Mouse (Mus musculus) lung, embryonic 14.5 days (tissue): Measurements from ENCODE around the gene Adpgk. TPM values are rescaled to one million over a fixed set of nuclear protein-coding genes. Genes with fewer than 3 reads are reported as not detected.

ENCODE experiments used
- ATAC-seq: fragments of 200-750 bp; cut with Nextera tagmentation; 2 replicates; pipeline ENCODE4 v1.8.0; 2017; ENCODE audit warnings: mild to moderate bottlenecking, moderate TSS enrichment, moderate library complexity; ENCODE audit not compliant: insufficient read depth
- DNase-seq: peaks from one replicate; pipeline ENCODE4 v3.0.0-alpha.2; 2015
- H3K27ac ChIP-seq: fragments of 300-500 bp; sonication (generic); 2 replicates; pipeline ENCODE4 v1.5.1; 2014; ENCODE audit warnings: low read depth, mild to moderate bottlenecking, moderate library complexity
- H3K27me3 ChIP-seq: fragments of 300-500 bp; sonication (generic); 2 replicates; pipeline ENCODE4 v1.6.1; 2014; ENCODE audit warnings: low read length, control low read depth; ENCODE audit not compliant: insufficient read depth
- H3K36me3 ChIP-seq: fragments of 300-500 bp; sonication (generic); 2 replicates; pipeline ENCODE4 v1.6.1; 2014; ENCODE audit warnings: control low read depth; ENCODE audit not compliant: insufficient read depth
- H3K4me1 ChIP-seq: fragments of 300-500 bp; sonication (generic); 2 replicates; pipeline ENCODE4 v1.6.1; 2014; ENCODE audit warnings: antibody characterized with exemption, control low read depth; ENCODE audit not compliant: insufficient read depth
- H3K4me2 ChIP-seq: fragments of 300-500 bp; sonication (generic); 2 replicates; pipeline ENCODE4 v1.6.1; 2014; ENCODE audit warnings: mild to moderate bottlenecking
- H3K4me3 ChIP-seq: fragments of 300-500 bp; sonication (generic); 2 replicates; pipeline ENCODE4 v1.5.1; 2014; ENCODE audit warnings: low read depth, low read length
- H3K9ac ChIP-seq: fragments of 300-500 bp; sonication (generic); 2 replicates; pipeline ENCODE4 v1.6.1; 2014
- H3K9me3 ChIP-seq: fragments of 300-500 bp; sonication (generic); 2 replicates; pipeline ENCODE4 v1.6.1; 2016; ENCODE audit warnings: low read depth, low read length, control low read depth
- CTCF ChIP-seq: IDR thresholded peaks from 2 replicates; pipeline ENCODE4 v1.5.1; 2016; ENCODE audit warnings: antibody characterized with exemption, low read depth
- WGBS: fragments of 180-500 bp; shearing (Covaris S2); extraction: QIAGEN DNeasy Blood & Tissue Kit; methylation state at CpG from one replicate; pipeline ENCODE4 v1.1.7; 2014; 5-methylcytosine and 5-hydroxymethylcytosine counted together
- polyA plus RNA-seq: library from polyadenylated mRNA; unstranded; fragments of >200 nt; fragmentation: Nextera tagmentation; extraction: Ambion mirVana; gene quantifications from 2 replicates; pipeline ENCODE4 v1.2.1, GENCODE M21; 2014

Adpgk gene
- polyA plus RNA-seq, 1 experiment from 2014 or later = 57.0 TPM

DNA sequence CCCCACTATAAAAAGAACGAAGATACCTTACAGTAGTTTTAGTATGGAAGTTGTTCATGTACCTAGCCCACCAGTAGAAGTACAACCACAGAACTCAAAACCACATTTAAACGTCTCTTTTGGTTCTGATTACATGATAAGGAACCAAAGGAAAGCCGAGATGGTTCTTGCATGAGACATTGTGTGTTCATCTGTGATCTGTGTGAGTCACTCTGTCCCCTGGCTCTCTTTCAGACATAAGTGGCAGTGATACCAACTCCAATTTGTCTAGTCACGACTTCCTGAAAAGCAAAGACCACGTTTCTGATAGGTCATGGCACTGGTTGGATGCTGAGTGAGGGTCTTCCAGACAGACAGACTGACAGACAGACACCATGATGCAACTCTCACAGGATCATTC is 77.9 kb downstream of the Adpgk start:
- ATAC-seq = no peak
- TF ChIP-seq CTCF = no peak
- 68% methylated on average over 5 of the region's 5 CpGs for WGBS

DNA sequence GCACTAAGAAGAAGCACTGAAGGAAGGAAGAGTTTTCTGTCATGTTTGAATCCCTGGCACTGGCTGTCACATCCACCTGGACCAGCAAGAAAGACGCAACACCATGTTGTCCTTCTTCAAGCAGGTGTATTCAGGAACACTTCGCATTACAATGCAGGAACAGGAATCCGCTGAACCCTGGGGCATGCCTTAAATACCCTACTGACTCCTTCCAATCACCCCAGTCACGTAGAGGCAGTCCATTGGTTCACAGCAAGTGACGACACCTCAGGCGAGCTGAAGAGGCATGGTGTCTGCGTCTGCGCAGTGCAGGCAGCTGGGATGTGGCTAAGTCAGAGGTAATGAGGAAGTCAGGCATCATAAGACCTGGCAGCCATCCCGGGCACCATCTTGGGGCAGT is 78.3 kb downstream of the Adpgk start:
- Histone ChIP-seq H3K4me3 (no peak overlapping the region), H3K36me3 (no peaks in the 10 kb centered on the region), H3K4me2 (no peak overlapping the region), H3K27me3 (no peaks in the 10 kb centered on the region), H3K27ac (no peak overlapping the region), H3K9ac (no peak overlapping the region), H3K9me3 (no peaks in the 10 kb centered on the region), H3K4me1 (no peaks in the 10 kb centered on the region)
- no peak for TF ChIP-seq CTCF
- DNase-seq (no peak), ATAC-seq (no peak)
- WGBS = 89% methylated on average over 9 of the region's 9 CpGs

More for the DNA sequence above, 77.9 kb downstream of the Adpgk start:
- H3K27me3 ChIP-seq = no peaks in the 10 kb centered on the region
- no peaks in the 10 kb centered on the region for H3K36me3 ChIP-seq
- H3K4me1 ChIP-seq = no peaks in the 10 kb centered on the region
- no peak overlapping the region for H3K4me2 ChIP-seq
- H3K4me3 ChIP-seq = no peak overlapping the region
- H3K9ac ChIP-seq = no peak overlapping the region
- DNase-seq = no peak
- H3K9me3 ChIP-seq = no peaks in the 10 kb centered on the region
- H3K27ac ChIP-seq = no peak overlapping the region

Other genes starting within 250 kb of the Adpgk start
- gene Bbs4, start 62.0 kb downstream of the Adpgk start, polyA plus RNA-seq = 10.5 and 12.3 TPM in 2 replicates
- 17.8 and 20.2 TPM in 2 replicates for gene Arih1, start 195.1 kb downstream of the Adpgk start, polyA plus RNA-seq
- 67.3 and 68.2 TPM in 2 replicates for gene Hexa, start 248.0 kb downstream of the Adpgk start, polyA plus RNA-seq
- gene Tmem202, start 248.3 kb downstream of the Adpgk start, polyA plus RNA-seq = 0.18 TPM in 1 of 2 replicates, not detected in the other